Mouse (Mus musculus): ENCODE results near the gene Tgm7. TPM values are rescaled to one million over a fixed set of nuclear protein-coding genes. Genes with fewer than 3 reads are reported as not detected.

The Tgm7 gene
- total and polyA plus RNA-seq, 2 experiments from 2014 or later = not detected

- ATAC-seq (no peak), DNase-seq (ENCODE audit: low spot score) (no peak)
- Histone ChIP-seq H3K36me3 (ENCODE audit: insufficient read depth, low read length) (no peaks in the 10 kb centered on the region), H3K9me3 (ENCODE audit: low read length) (no peaks in the 10 kb centered on the region), H3K27me3 (ENCODE audit: insufficient read depth, low read length) (no peaks in the 10 kb centered on the region), H3K4me1 (ENCODE audit: insufficient read depth, low read length) (no peaks in the 10 kb centered on the region), H3K9ac (replicated peaks; ENCODE audit: low read length) (no peak overlapping the region), H3K4me3 (ENCODE audit: low read length) (no peak overlapping the region), H3K27ac (no peak overlapping the region), H3K4me2 (ENCODE audit: low read depth, low read length) (no peak overlapping the region)
- WGBS = 95% methylated on average over 2 of the region's 2 CpGs
- TF ChIP-seq CTCF (IDR thresholded peaks at IDR 0.05; ENCODE audit: low read depth) = no peak
Observed at GRCm38 (mm10) chr2:121115418-121115817, 5.8 kb upstream of the Tgm7 start.

GRCm38 (mm10) chr2:121105940-121106339 is 3.7 kb downstream of the Tgm7 start:
- Histone ChIP-seq H3K36me3 (ENCODE audit: insufficient read depth, low read length) (no peaks in the 10 kb centered on the region), H3K9ac (replicated peaks; ENCODE audit: low read length) (no peak overlapping the region), H3K4me3 (ENCODE audit: low read length) (no peak overlapping the region), H3K27ac (no peak overlapping the region), H3K9me3 (ENCODE audit: low read length) (no peaks in the 10 kb centered on the region), H3K4me2 (ENCODE audit: low read depth, low read length) (no peak overlapping the region), H3K27me3 (ENCODE audit: insufficient read depth, low read length) (no peaks in the 10 kb centered on the region), H3K4me1 (ENCODE audit: insufficient read depth, low read length) (no peaks in the 10 kb centered on the region)
- ATAC-seq (no peak), DNase-seq (ENCODE audit: low spot score) (no peak)
- no peak for TF ChIP-seq CTCF (IDR thresholded peaks at IDR 0.05; ENCODE audit: low read depth)

- no peaks in the 10 kb centered on the region for H3K27me3 ChIP-seq (ENCODE audit: insufficient read depth, low read length)
- peak; percentile 87 for TF ChIP-seq CTCF (IDR thresholded peaks at IDR 0.05; ENCODE audit: low read depth)
- 24% methylated on average over 9 of the region's 9 CpGs for WGBS
- H3K36me3 ChIP-seq (ENCODE audit: insufficient read depth, low read length) = no peaks in the 10 kb centered on the region
- no peak overlapping the region for H3K4me2 ChIP-seq (ENCODE audit: low read depth, low read length)
- H3K4me3 ChIP-seq (ENCODE audit: low read length) = no peak overlapping the region
- no peak overlapping the region for H3K27ac ChIP-seq
- ATAC-seq (peak; percentile 78), DNase-seq (ENCODE audit: low spot score) (peak; percentile 87)
- H3K9me3 ChIP-seq (ENCODE audit: low read length) = no peaks in the 10 kb centered on the region
- no peak overlapping the region for H3K9ac ChIP-seq (replicated peaks; ENCODE audit: low read length)
- no peaks in the 10 kb centered on the region for H3K4me1 ChIP-seq (ENCODE audit: insufficient read depth, low read length)
Observed at GRCm38 (mm10) chr2:121102051-121102450, 7.5 kb downstream of the Tgm7 start.

- Histone ChIP-seq H3K4me3 (ENCODE audit: low read length) (no peak overlapping the region), H3K27me3 (ENCODE audit: insufficient read depth, low read length) (no peaks in the 10 kb centered on the region), H3K4me1 (ENCODE audit: insufficient read depth, low read length) (no peaks in the 10 kb centered on the region), H3K4me2 (ENCODE audit: low read depth, low read length) (no peak overlapping the region), H3K9ac (replicated peaks; ENCODE audit: low read length) (no peak overlapping the region), H3K27ac (no peak overlapping the region), H3K9me3 (ENCODE audit: low read length) (no peaks in the 10 kb centered on the region), H3K36me3 (ENCODE audit: insufficient read depth, low read length) (no peaks in the 10 kb centered on the region)
- TF ChIP-seq CTCF (IDR thresholded peaks at IDR 0.05; ENCODE audit: low read depth) = no peak
- no peak for DNase-seq (ENCODE audit: low spot score)
- 74% methylated on average over 4 of the region's 4 CpGs for WGBS
- no peak for ATAC-seq
Observed at GRCm38 (mm10) chr2:121089751-121090150, 19.8 kb downstream of the Tgm7 start.

- ATAC-seq = no peak
- Histone ChIP-seq H3K4me1 (ENCODE audit: insufficient read depth, low read length) (no peaks in the 10 kb centered on the region), H3K9ac (replicated peaks; ENCODE audit: low read length) (no peak overlapping the region), H3K36me3 (ENCODE audit: insufficient read depth, low read length) (no peaks in the 10 kb centered on the region), H3K9me3 (ENCODE audit: low read length) (no peaks in the 10 kb centered on the region), H3K4me3 (ENCODE audit: low read length) (no peak overlapping the region), H3K27ac (no peak overlapping the region), H3K27me3 (ENCODE audit: insufficient read depth, low read length) (no peaks in the 10 kb centered on the region), H3K4me2 (ENCODE audit: low read depth, low read length) (no peak overlapping the region)
- 95% methylated on average over 3 of the region's 3 CpGs for WGBS
- DNase-seq (ENCODE audit: low spot score) = no peak
- TF ChIP-seq CTCF (IDR thresholded peaks at IDR 0.05; ENCODE audit: low read depth) = no peak
Observed at GRCm38 (mm10) chr2:121088507-121088906, 21.1 kb downstream of the Tgm7 start.

GRCm38 (mm10) chr2:121085480-121086185 is 24.0 kb downstream of the Tgm7 start, which contains the start of gene Tgm5:
Gene Tgm5 (minus strand): TSS chr2:121085841.
- ATAC-seq = no peak
- TF ChIP-seq CTCF (IDR thresholded peaks at IDR 0.05; ENCODE audit: low read depth) = no peak
- Histone ChIP-seq H3K4me3 (ENCODE audit: low read length) (no peak within 1 kb of the TSS), H3K27ac (no peak within 1 kb of the TSS), H3K36me3 (ENCODE audit: insufficient read depth, low read length) (no peaks in the 10 kb centered on the region), H3K4me1 (ENCODE audit: insufficient read depth, low read length) (no peaks in the 10 kb centered on the region), H3K27me3 (ENCODE audit: insufficient read depth, low read length) (no peaks in the 10 kb centered on the region), H3K4me2 (ENCODE audit: low read depth, low read length) (no peak within 1 kb of the TSS), H3K9me3 (ENCODE audit: low read length) (no peaks in the 10 kb centered on the region), H3K9ac (replicated peaks; ENCODE audit: low read length) (no peak within 1 kb of the TSS)
- 48% methylated on average over 6 of the region's 6 CpGs for WGBS
- DNase-seq (ENCODE audit: low spot score) = no peak

- no peaks in the 10 kb centered on the region for H3K9me3 ChIP-seq (ENCODE audit: low read length)
- no peak overlapping the region for H3K4me3 ChIP-seq (ENCODE audit: low read length)
- H3K4me1 ChIP-seq (ENCODE audit: insufficient read depth, low read length) = no peaks in the 10 kb centered on the region
- H3K36me3 ChIP-seq (ENCODE audit: insufficient read depth, low read length) = no peaks in the 10 kb centered on the region
- 90% methylated on average over 1 of the region's 1 CpGs for WGBS
- TF ChIP-seq CTCF (IDR thresholded peaks at IDR 0.05; ENCODE audit: low read depth) = no peak
- no peak for ATAC-seq
- no peaks in the 10 kb centered on the region for H3K27me3 ChIP-seq (ENCODE audit: insufficient read depth, low read length)
- DNase-seq (ENCODE audit: low spot score) = no peak
- no peak overlapping the region for H3K27ac ChIP-seq
- no peak overlapping the region for H3K9ac ChIP-seq (replicated peaks; ENCODE audit: low read length)
- no peak overlapping the region for H3K4me2 ChIP-seq (ENCODE audit: low read depth, low read length)
Observed at GRCm38 (mm10) chr2:121082626-121083025, 27.0 kb downstream of the Tgm7 start.
